Mouse (Mus musculus): Measurements from ENCODE around the gene Avpr1a.

Gene Avpr1a

GRCm38 (mm10) chr10:122447861-122448716, at the start of gene Avpr1a:
TSS of gene Avpr1a (plus strand) at chr10:122448499.
- no peak for DNase-seq

GRCm38 (mm10) chr10:122402270-122402669, 46.0 kb upstream of the Avpr1a start:
- no peak for DNase-seq

GRCm38 (mm10) chr10:122406333-122406732, 42.0 kb upstream of the Avpr1a start:
- DNase-seq = no peak

- DNase-seq = no peak
Measured at GRCm38 (mm10) chr10:122408697-122409409, 39.4 kb upstream of the Avpr1a start.

GRCm38 (mm10) chr10:122410791-122411190, 37.5 kb upstream of the Avpr1a start:
- no peak for DNase-seq

GRCm38 (mm10) chr10:122432690-122433089, 15.6 kb upstream of the Avpr1a start:
- DNase-seq = no peak

GRCm38 (mm10) chr10:122447275-122447674, 1.0 kb upstream of the Avpr1a start:
- no peak for DNase-seq

- no peak for DNase-seq
Measured at GRCm38 (mm10) chr10:122448717-122449611, 665 bp downstream of the Avpr1a start.

GRCm38 (mm10) chr10:122449856-122450255, 1.6 kb downstream of the Avpr1a start:
- DNase-seq = no peak

GRCm38 (mm10) chr10:122453466-122453865, 5.2 kb downstream of the Avpr1a start:
- no peak for DNase-seq

- DNase-seq = no peak
Measured at GRCm38 (mm10) chr10:122455793-122456192, 7.5 kb downstream of the Avpr1a start.

GRCm38 (mm10) chr10:122476846-122477245, 28.5 kb downstream of the Avpr1a start:
- no peak for DNase-seq

- DNase-seq = no peak
Measured at GRCm38 (mm10) chr10:122498551-122498950, 50.3 kb downstream of the Avpr1a start.

- DNase-seq = no peak
Measured at GRCm38 (mm10) chr10:122499306-122499705, 51.0 kb downstream of the Avpr1a start.

Data from cerebellum, adult 11-12 months (tissue).